ENCODE assay signal across 9 mouse cellular contexts in the genomic region with DNA sequence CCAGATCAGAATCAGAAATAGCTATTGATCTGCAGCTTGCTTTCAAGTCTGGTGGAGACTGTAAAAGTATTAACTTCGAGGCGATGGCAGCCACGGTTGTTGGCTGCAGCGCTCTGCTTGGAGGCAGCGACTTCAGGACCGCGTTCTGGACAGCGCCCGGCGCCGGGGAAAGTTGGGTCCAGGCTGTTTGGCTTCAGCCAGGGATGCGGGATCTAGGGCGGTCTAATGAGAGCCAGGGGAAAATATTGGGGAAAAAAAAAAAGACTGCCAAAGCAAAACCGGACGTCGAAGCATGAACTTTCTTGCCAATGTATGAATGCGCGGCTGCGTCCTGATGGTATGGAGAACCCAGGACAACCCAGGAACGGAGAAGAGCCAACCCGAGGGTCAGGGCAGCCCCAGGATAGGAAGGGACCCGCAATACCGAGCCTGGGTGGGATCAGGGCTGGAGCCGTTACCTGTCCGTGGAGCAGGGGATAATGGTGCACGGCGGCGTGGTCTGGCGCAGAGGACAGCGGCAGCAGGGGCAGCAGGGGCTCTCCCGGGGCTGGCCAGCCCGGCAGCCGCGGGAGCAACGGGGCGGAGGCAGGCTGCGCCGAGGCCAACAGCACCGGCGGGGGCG. TPM values are rescaled to one million over a fixed set of nuclear protein-coding genes. Genes with fewer than 3 reads are reported as not detected.
DNase-seq lines count a peak whose midpoint lies in the region; ATAC-seq and TF ChIP-seq lines count a peak whose summit lies in the region.
"Had no signal": no experiment of that assay in that cellular context is flagged by ENCODE, and none has a peak within 500 bp of the region (broad histone marks: within the 10 kb centered on the region; RNA-seq: fewer than 3 reads in every experiment).

No protein-coding gene starts in this region.

- no peak overlapping the region for H3K9ac ChIP-seq in CH12.LX (ENCODE audit: insufficient read depth, low read depth)
- peak overlapping the region; percentile 61 for H3K9ac ChIP-seq in midbrain, embryonic 11.5 days (ENCODE audit: low read length)

- no peak for TF ChIP-seq CTCF in CH12.LX (conservative IDR thresholded peaks at IDR 0.05 in 1 of 2, IDR thresholded peaks at IDR 0.05 in 1 of 2; ENCODE audit: low read depth in 2 of 2, low read length in 2 of 2)
- no peak for TF ChIP-seq CTCF in Patski (IDR thresholded peaks at IDR 0.05)

- peaks cover 19% of the 10 kb centered on the region for H3K27me3 ChIP-seq in CH12.LX (replicated peaks)
- peaks cover 4% of the 10 kb centered on the region for H3K27me3 ChIP-seq in Patski
- peaks cover 6% of the 10 kb centered on the region for H3K27me3 ChIP-seq in midbrain, embryonic 11.5 days (ENCODE audit: control insufficient read depth, insufficient read depth, low read length)

- TF ChIP-seq EP300 in CH12.LX (IDR thresholded peaks at IDR 0.05; ENCODE audit: low read length) = no peak

- H3K9me3 ChIP-seq in CH12.LX (replicated peaks; ENCODE audit: low read length) = peaks cover 9% of the 10 kb centered on the region
- H3K9me3 ChIP-seq in midbrain, embryonic 11.5 days (ENCODE audit: control insufficient read depth, low read length) = no peaks in the 10 kb centered on the region
- H3K9me3 ChIP-seq: megakaryocyte, embryonic 14.5 days had no signal

- DNase-seq in CH12.LX (ENCODE audit: extremely low read depth) (no peak), Patski (ENCODE audit: low read depth, low spot score) (no peak)
- DNase-seq in embryo, embryonic 10.5 days (ENCODE audit: low spot score) = peak; percentile 79
- peak; percentile 48 to 72 for DNase-seq in heart, postnatal 14 days
- DNase-seq in kidney, postnatal 36 days = peak; percentile 19 to 84
- peak; percentile 93 for DNase-seq in midbrain, embryonic 11.5 days (ENCODE audit: low spot score, missing footprints)
- DNase-seq in urinary bladder, postnatal 25 days (ENCODE audit: low spot score) = peak; percentile 37
- DNase-seq in B cell, adult 2 months = no peak

- CTCF ChIA-PET in Patski (lab: Charles Lee) = no interaction called here

- H3K27ac ChIP-seq in CH12.LX (ENCODE audit: insufficient read depth, low read depth) = no peak overlapping the region
- H3K27ac ChIP-seq in midbrain, embryonic 11.5 days (ENCODE audit: low read depth, low read length) = no peak overlapping the region

- dilution Hi-C loops in CH12.LX (cut with MboI; ENCODE audit: extremely low pct_ligation_motif_present, extremely low pct_unique_long_range_greater_than_20kb, low sequenced_read_pairs) = no loop called here

- no peak for TF ChIP-seq POLR2A in CH12.LX (IDR thresholded peaks at IDR 0.05; ENCODE audit: low read depth, low read length)

- peak; percentile 76 for ATAC-seq in Patski
- peak; percentile 49 for ATAC-seq in midbrain, embryonic 11.5 days (ENCODE audit: low FRiP score)

- H3K4me3 ChIP-seq in CH12.LX (replicated peaks in 1 of 3; ENCODE audit: low read depth in 2 of 3, low read length in 2 of 3, poor library complexity in 1 of 3) = peak overlapping the region in 2 of 3 experiments; percentile 37 to 44
- peak overlapping the region; percentile 63 for H3K4me3 ChIP-seq in midbrain, embryonic 11.5 days (ENCODE audit: low read depth, low read length)
- H3K4me3 ChIP-seq: megakaryocyte, embryonic 14.5 days had no signal

- TF ChIP-seq RAD21 in CH12.LX (IDR thresholded peaks at IDR 0.05; ENCODE audit: low read depth, low read length) = no peak

- under 1% methylated on average over 40 of the region's 41 CpGs for WGBS in midbrain, embryonic 11.5 days

- peak overlapping the region; percentile 34 for H3K4me2 ChIP-seq in CH12.LX (ENCODE audit: insufficient read depth, low read depth, poor library complexity, severe bottlenecking)
- H3K4me2 ChIP-seq in midbrain, embryonic 11.5 days = peak overlapping the region; percentile 100

- no peaks in the 10 kb centered on the region for H3K36me3 ChIP-seq in CH12.LX (replicated peaks in 1 of 2; ENCODE audit: control insufficient read depth in 1 of 2, insufficient read depth in 1 of 2, low read length in 1 of 2)
- H3K36me3 ChIP-seq in midbrain, embryonic 11.5 days (ENCODE audit: control insufficient read depth, insufficient read depth, low read length) = no peaks in the 10 kb centered on the region

- in situ Hi-C loops in CH12.LX (cut with MboI; ENCODE audit: low pct_ligation_motif_present, low pct_unique_long_range_greater_than_20kb, low sequenced_read_pairs) = no loop called here
- in situ Hi-C loops in Patski (cut with MboI; ENCODE audit: low pct_unique_long_range_greater_than_20kb) = no loop called here

- no peaks in the 10 kb centered on the region for H3K79me2 ChIP-seq in CH12.LX (replicated peaks; ENCODE audit: control insufficient read depth, extremely low read depth, insufficient read depth, poor library complexity, severe bottlenecking)

- H3K4me1 ChIP-seq in CH12.LX (ENCODE audit: control insufficient read depth in 1 of 2, insufficient read depth in 2 of 2) = peaks cover 0 to 17% of the 10 kb centered on the region in 2 experiments; a peak in 2 of 4 replicates
- H3K4me1 ChIP-seq in midbrain, embryonic 11.5 days (ENCODE audit: control insufficient read depth, insufficient read depth, low read length) = peaks cover 3% of the 10 kb centered on the region; the same call in 1 of the 2 replicates
- H3K4me1 ChIP-seq: megakaryocyte, embryonic 14.5 days had no signal

- POLR2A ChIA-PET in Patski (lab: Charles Lee) = no interaction called here

- intact Hi-C loops in heart, postnatal 14 days (cut with DNase I) = no loop called here

TF ChIP-seq in CH12.LX, 34 proteins besides CTCF, POLR2A, EP300 and RAD21:
- no peak for TF ChIP-seq NELFE (IDR thresholded peaks at IDR 0.05; ENCODE audit: low read depth, low read length)
- TF ChIP-seq RCOR1 (conservative IDR thresholded peaks at IDR 0.05; ENCODE audit: low read depth, low read length) = no peak
- no peak for TF ChIP-seq SIN3A (IDR thresholded peaks at IDR 0.05; ENCODE audit: low read length)
- no peak for TF ChIP-seq E2F4 (IDR thresholded peaks at IDR 0.05; ENCODE audit: insufficient replicate concordance, low read depth, low read length)
- no peak for TF ChIP-seq NRF1 (IDR thresholded peaks at IDR 0.05; ENCODE audit: low read depth, low read length)
- no peak for TF ChIP-seq MYC (IDR thresholded peaks at IDR 0.05; ENCODE audit: low read depth, low read length)
- TF ChIP-seq IRF4 (IDR thresholded peaks at IDR 0.05; ENCODE audit: low read depth, low read length) = no peak
- TF ChIP-seq ZC3H11A (IDR thresholded peaks at IDR 0.05; ENCODE audit: low read depth, low read length) = no peak
- TF ChIP-seq GABPA (IDR thresholded peaks at IDR 0.05; ENCODE audit: insufficient replicate concordance, low read depth, low read length) = no peak
- TF ChIP-seq MAX (IDR thresholded peaks at IDR 0.05; ENCODE audit: low read length) = no peak
- TF ChIP-seq CHD2 (IDR thresholded peaks at IDR 0.05; ENCODE audit: low read length) = no peak
- TF ChIP-seq KAT2A (IDR thresholded peaks at IDR 0.05; ENCODE audit: insufficient replicate concordance, low read length) = no peak
- TF ChIP-seq ETS1 (conservative IDR thresholded peaks at IDR 0.05; ENCODE audit: low read depth, low read length) = no peak
- no peak for TF ChIP-seq ZKSCAN1 (IDR thresholded peaks at IDR 0.05; ENCODE audit: borderline replicate concordance, low read depth, low read length)
- no peak for TF ChIP-seq USF1 (IDR thresholded peaks at IDR 0.05; ENCODE audit: low read depth, low read length)
- TF ChIP-seq MXI1 (IDR thresholded peaks at IDR 0.05; ENCODE audit: low read depth, low read length) = no peak
- no peak for TF ChIP-seq CHD1 (IDR thresholded peaks at IDR 0.05; ENCODE audit: low read depth, low read length)
- TF ChIP-seq BHLHE40 (IDR thresholded peaks at IDR 0.05; ENCODE audit: low read depth, low read length) = no peak

RNA-seq across cellular contexts. Expression of a gene that starts 0.6 kb away (rescaled TPM):
- 0.13 and 0.25 TPM in 2 replicates for total RNA-seq in CH12.LX (2012; rRNA removed)
- total RNA-seq in CH12.LX (2014; rRNA removed) = 0.31 and 0.40 TPM in 2 replicates
- 0.74 and 0.81 TPM in 2 replicates for polyA plus RNA-seq in CH12.LX (2012; ENCODE audit: insufficient read length, low read depth)
- polyA plus RNA-seq in Patski (2021) = 0.05 TPM
- total RNA-seq in heart, postnatal 14 days (2021) = not detected
- 3.4 and 3.5 TPM in 2 replicates for polyA plus RNA-seq in midbrain, embryonic 11.5 days (2014; fragmentation: Nextera tagmentation; extraction: Ambion mirVana)

Comparison
In these comparisons a context has a peak if more than half of its experiments do, and no peak if none do; other contexts are left out.
1. DNase-seq: peak in embryo, embryonic 10.5 days (single experiment), heart, postnatal 14 days (2 of 2), kidney, postnatal 36 days (2 of 2), midbrain, embryonic 11.5 days (single experiment) and urinary bladder, postnatal 25 days (single experiment); none in CH12.LX (single experiment), Patski (single experiment) and B cell, adult 2 months (0 of 2).